Comparison of ENCODE assay signal across 13 mouse cellular contexts in the genomic region with DNA sequence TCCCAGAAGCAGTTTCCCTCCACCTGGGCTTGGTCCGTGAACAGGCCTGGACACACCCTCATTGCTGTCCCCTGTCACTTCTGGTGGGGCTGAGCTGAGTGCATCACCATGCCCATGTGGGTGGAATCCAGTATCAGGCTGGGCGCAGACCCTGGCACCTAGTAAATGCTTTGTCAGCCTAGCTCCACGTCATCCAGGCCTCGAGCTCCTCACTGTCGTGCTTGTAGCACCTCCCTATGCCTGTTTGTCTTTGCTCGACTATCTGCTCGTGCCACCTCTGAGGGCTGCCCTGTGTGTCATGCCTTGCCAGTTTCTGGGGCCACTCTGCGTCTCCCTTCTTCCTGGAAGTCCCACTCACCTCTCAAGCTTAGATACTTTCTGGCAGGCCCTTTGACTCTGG. TPM values are rescaled to one million over a fixed set of nuclear protein-coding genes. Genes with fewer than 3 reads are reported as not detected.
A peak's percentile ranks its signal among the peaks of the same experiment; 100 is the strongest.
DNase-seq lines count a peak whose midpoint lies in the region; ATAC-seq and TF ChIP-seq lines count a peak whose summit lies in the region.
"Had no signal": no experiment of that assay in that cellular context is flagged by ENCODE, and none has a peak within 500 bp of the region (broad histone marks: within the 10 kb centered on the region; RNA-seq: fewer than 3 reads in every experiment).

No protein-coding gene starts in this region.

- DNase-seq in heart, adult 18-20 months: no peak
- no peak for DNase-seq in testis, postnatal 14 days (ENCODE audit: low spot score)
- DNase-seq in liver, embryonic 11.5 days (ENCODE audit: low spot score): no peak
- DNase-seq in frontal cortex, adult 2 months (ENCODE audit: extremely low spot score in 1 of 2, low spot score in 1 of 2): no peak
- DNase-seq in testis, postnatal 10 days (ENCODE audit: low spot score): no peak
- DNase-seq in left cerebral cortex, postnatal 36 days (ENCODE audit: low spot score in 2 of 2): no peak
- DNase-seq: cerebellum, postnatal 14 days had no signal

- H3K9ac ChIP-seq in heart, embryonic 11.5 days (ENCODE audit: low read depth, low read length): no peak overlapping the region
- peak overlapping the region; percentile 10 for H3K9ac ChIP-seq in liver, embryonic 11.5 days (ENCODE audit: low read depth, low read length)
- H3K9ac ChIP-seq: lung, embryonic 14.5 days; stomach, embryonic 15.5 days had no signal

- no peaks in the 10 kb centered on the region for H3K36me3 ChIP-seq in heart, embryonic 11.5 days (ENCODE audit: control insufficient read depth, insufficient read depth, low read length)
- H3K36me3 ChIP-seq in testis, adult 2 months (ENCODE audit: control insufficient read depth, insufficient read depth, low read length): no peaks in the 10 kb centered on the region
- H3K36me3 ChIP-seq in liver, embryonic 11.5 days (ENCODE audit: control insufficient read depth, insufficient read depth, low read length): no peaks in the 10 kb centered on the region; the same call in 1 of the 2 replicates
- H3K36me3 ChIP-seq: forebrain, embryonic 10.5 days; stomach, embryonic 15.5 days had no signal

- no peak for TF ChIP-seq CTCF in testis, adult 2 months (IDR thresholded peaks at IDR 0.05; ENCODE audit: control insufficient read depth, insufficient read depth, insufficient replicate concordance, low read depth, low read length)

- no peaks in the 10 kb centered on the region for H3K9me3 ChIP-seq in heart, embryonic 11.5 days (replicated peaks; ENCODE audit: control insufficient read depth, low read length)
- no peaks in the 10 kb centered on the region for H3K9me3 ChIP-seq in liver, embryonic 11.5 days (ENCODE audit: control insufficient read depth, low read length)
- H3K9me3 ChIP-seq: forebrain, embryonic 10.5 days; stomach, embryonic 15.5 days had no signal

- H3K4me2 ChIP-seq in heart, embryonic 11.5 days: 0 out of 2 replicates have a peak overlapping the region, but pooled peaks have one; percentile 0
- H3K4me2 ChIP-seq in liver, embryonic 11.5 days: peak overlapping the region; percentile 9; the same call in 1 of the 2 replicates
- H3K4me2 ChIP-seq: lung, embryonic 14.5 days; stomach, embryonic 15.5 days had no signal

- peak overlapping the region; percentile 62; the same call in 1 of the 2 replicates for H3K27ac ChIP-seq in heart, embryonic 11.5 days (ENCODE audit: low read depth, low read length)
- H3K27ac ChIP-seq in testis, adult 2 months (ENCODE audit: control insufficient read depth, insufficient read depth, low read depth, low read length): no peak overlapping the region
- H3K27ac ChIP-seq in liver, embryonic 11.5 days (ENCODE audit: low read depth, low read length): peak overlapping the region; percentile 34; the same call in 1 of the 2 replicates
- H3K27ac ChIP-seq: forebrain, embryonic 10.5 days; stomach, embryonic 15.5 days had no signal

- H3K4me1 ChIP-seq in heart, embryonic 11.5 days (ENCODE audit: control insufficient read depth, insufficient read depth, low read length): peaks cover 66% of the 10 kb centered on the region
- peaks cover 14% of the 10 kb centered on the region for H3K4me1 ChIP-seq in testis, adult 2 months (ENCODE audit: control insufficient read depth, insufficient read depth, low read length)
- peaks cover 55% of the 10 kb centered on the region for H3K4me1 ChIP-seq in liver, embryonic 11.5 days (replicated peaks; ENCODE audit: control insufficient read depth, insufficient read depth, low read length)

- intact Hi-C loops in left cerebral cortex, postnatal 36 days (cut with DNase I): loop anchor here (5.0 kb wide), 1 partner anchor 78 kb away; the partner anchor contains the start of gene Ippk

- 81% methylated on average over 8 of the region's 8 CpGs for WGBS in heart, embryonic 11.5 days (ENCODE audit: insufficient replicate concordance)
- 84% methylated on average over 8 of the region's 8 CpGs for WGBS in liver, embryonic 11.5 days

- TF ChIP-seq POLR2A in testis, adult 2 months (IDR thresholded peaks at IDR 0.05; ENCODE audit: control insufficient read depth, low read depth, low read length): no peak

- no peak for ATAC-seq in heart, embryonic 11.5 days (replicated peaks; ENCODE audit: insufficient number of reproducible peaks, low FRiP score, low TSS enrichment)
- ATAC-seq in liver, embryonic 11.5 days (replicated peaks; ENCODE audit: low FRiP score): no peak
- ATAC-seq: CD4-positive, CD25-positive, alpha-beta regulatory T cell, adult 4 months had no signal

- H3K27me3 ChIP-seq in heart, embryonic 11.5 days (ENCODE audit: control insufficient read depth, insufficient read depth, low read length): no peaks in the 10 kb centered on the region
- no peaks in the 10 kb centered on the region for H3K27me3 ChIP-seq in testis, adult 2 months (ENCODE audit: control insufficient read depth, insufficient read depth, low read length)
- H3K27me3 ChIP-seq in liver, embryonic 11.5 days (replicated peaks; ENCODE audit: control insufficient read depth, insufficient read depth, low read length): no peaks in the 10 kb centered on the region
- H3K27me3 ChIP-seq: stomach, embryonic 15.5 days had no signal

- no peak overlapping the region for H3K4me3 ChIP-seq in heart, embryonic 11.5 days (ENCODE audit: low read depth, low read length)
- peak overlapping the region; percentile 17; the same call in 1 of the 2 replicates for H3K4me3 ChIP-seq in testis, adult 2 months (ENCODE audit: control insufficient read depth, low read depth, low read length)
- no peak overlapping the region; the same call in 1 of the 2 replicates for H3K4me3 ChIP-seq in liver, embryonic 11.5 days (ENCODE audit: low read depth, low read length)
- H3K4me3 ChIP-seq: forebrain, embryonic 10.5 days; stomach, embryonic 15.5 days had no signal

RNA-seq across cellular contexts. Expression of gene Bicd2, which starts 3.2 kb away (rescaled TPM):
- 34.0 and 42.8 TPM in 2 replicates for polyA plus RNA-seq in heart, embryonic 11.5 days (2014; fragmentation: Nextera tagmentation; extraction: Ambion mirVana)
- total RNA-seq in heart, adult 18-20 months (2021): 10 to 100 TPM; 67.3 to 73.9 TPM
- 42.8 and 44.7 TPM in 2 replicates for polyA plus RNA-seq in testis, adult 2 months (2012; rRNA removed)
- 22.6 TPM in 2 replicates for polyA plus RNA-seq in liver, embryonic 11.5 days (2014; fragmentation: Nextera tagmentation; extraction: Ambion mirVana)
- 48.6 and 49.5 TPM in 2 replicates for polyA plus RNA-seq in frontal cortex, adult 2 months (2012; rRNA removed)
- 10 to 100 TPM; 45.2 to 55.9 TPM for total RNA-seq in left cerebral cortex, postnatal 36 days (2021)

RNA-seq across cellular contexts. Expression of gene Fgd3, which starts 24.5 kb away (rescaled TPM):
- polyA plus RNA-seq in heart, embryonic 11.5 days (2014; fragmentation: Nextera tagmentation; extraction: Ambion mirVana): 0.10 and 0.64 TPM in 2 replicates
- total RNA-seq in heart, adult 18-20 months (2021): 1 to 10 TPM; 1.2 to 2.4 TPM
- 0.56 and 0.60 TPM in 2 replicates for polyA plus RNA-seq in testis, adult 2 months (2012; rRNA removed)
- polyA plus RNA-seq in liver, embryonic 11.5 days (2014; fragmentation: Nextera tagmentation; extraction: Ambion mirVana): 0.74 and 0.92 TPM in 2 replicates
- polyA plus RNA-seq in frontal cortex, adult 2 months (2012; rRNA removed): 10.5 and 10.9 TPM in 2 replicates
- total RNA-seq in left cerebral cortex, postnatal 36 days (2021): 1 to 10 TPM; 6.6 to 7.8 TPM
